Mouse (Mus musculus): ENCODE measurements at regions not wholly inside any gene's neighbourhood (a gene's known extent, or its start where the extent isn't known, plus 50 kb on each side); places are given as distances from the start of the nearest gene placed in this dataset.

- no peaks in the 10 kb centered on the region for H3K27me3 ChIP-seq (ENCODE audit: control insufficient read depth, insufficient read depth, low read length)
- no peak overlapping the region for H3K4me3 ChIP-seq (replicated peaks; ENCODE audit: low read length)
- H3K9me3 ChIP-seq (replicated peaks; ENCODE audit: control insufficient read depth, low read length) = no peaks in the 10 kb centered on the region
- no peak overlapping the region for H3K27ac ChIP-seq (ENCODE audit: low read length)
- no peaks in the 10 kb centered on the region for H3K4me1 ChIP-seq (ENCODE audit: control insufficient read depth, insufficient read depth, low read length)
- no peak for ATAC-seq (ENCODE audit: insufficient read depth, low FRiP score)
- no peak overlapping the region for H3K4me2 ChIP-seq (ENCODE audit: low read depth, low read length)
- 34% methylated on average over 9 of the region's 9 CpGs for WGBS
- H3K9ac ChIP-seq (ENCODE audit: low read length) = no peak overlapping the region
- H3K36me3 ChIP-seq (ENCODE audit: control insufficient read depth, insufficient read depth, low read length) = no peaks in the 10 kb centered on the region
Measured at GRCm38 (mm10) chr11:64749976-64750375, 228.9 kb upstream of the Elac2 start.

- Histone ChIP-seq H3K27me3 (ENCODE audit: control insufficient read depth, insufficient read depth, low read length) (no peaks in the 10 kb centered on the region), H3K4me2 (ENCODE audit: low read depth, low read length) (no peak overlapping the region), H3K4me3 (replicated peaks; ENCODE audit: low read length) (no peak overlapping the region), H3K36me3 (ENCODE audit: control insufficient read depth, insufficient read depth, low read length) (no peaks in the 10 kb centered on the region), H3K27ac (ENCODE audit: low read length) (no peak overlapping the region), H3K9me3 (replicated peaks; ENCODE audit: control insufficient read depth, low read length) (no peaks in the 10 kb centered on the region), H3K9ac (ENCODE audit: low read length) (no peak overlapping the region), H3K4me1 (ENCODE audit: control insufficient read depth, insufficient read depth, low read length) (no peaks in the 10 kb centered on the region)
- WGBS = 59% methylated on average over 3 of the region's 3 CpGs
- no peak for ATAC-seq (ENCODE audit: insufficient read depth, low FRiP score)
Measured at GRCm38 (mm10) chr11:64752299-64752698, 226.5 kb upstream of the Elac2 start.

- H3K4me2 ChIP-seq (ENCODE audit: low read depth, low read length) = no peak overlapping the region
- H3K27ac ChIP-seq (ENCODE audit: low read length) = no peak overlapping the region
- no peak overlapping the region for H3K9ac ChIP-seq (ENCODE audit: low read length)
- 64% methylated on average over 7 of the region's 7 CpGs for WGBS
- no peak overlapping the region for H3K4me3 ChIP-seq (replicated peaks; ENCODE audit: low read length)
- no peak for ATAC-seq (ENCODE audit: insufficient read depth, low FRiP score)
- no peaks in the 10 kb centered on the region for H3K36me3 ChIP-seq (ENCODE audit: control insufficient read depth, insufficient read depth, low read length)
- H3K4me1 ChIP-seq (ENCODE audit: control insufficient read depth, insufficient read depth, low read length) = no peaks in the 10 kb centered on the region
- H3K9me3 ChIP-seq (replicated peaks; ENCODE audit: control insufficient read depth, low read length) = no peaks in the 10 kb centered on the region
- no peaks in the 10 kb centered on the region for H3K27me3 ChIP-seq (ENCODE audit: control insufficient read depth, insufficient read depth, low read length)
Measured at GRCm38 (mm10) chr11:64752816-64753215, 226.0 kb upstream of the Elac2 start.

- Histone ChIP-seq H3K4me3 (replicated peaks; ENCODE audit: low read length) (no peak overlapping the region), H3K9me3 (replicated peaks; ENCODE audit: control insufficient read depth, low read length) (no peaks in the 10 kb centered on the region), H3K27ac (ENCODE audit: low read length) (no peak overlapping the region), H3K27me3 (ENCODE audit: control insufficient read depth, insufficient read depth, low read length) (no peaks in the 10 kb centered on the region), H3K9ac (ENCODE audit: low read length) (no peak overlapping the region), H3K4me2 (ENCODE audit: low read depth, low read length) (no peak overlapping the region), H3K4me1 (ENCODE audit: control insufficient read depth, insufficient read depth, low read length) (no peaks in the 10 kb centered on the region), H3K36me3 (ENCODE audit: control insufficient read depth, insufficient read depth, low read length) (no peaks in the 10 kb centered on the region)
- 39% methylated on average over 5 of the region's 5 CpGs for WGBS
- no peak for ATAC-seq (ENCODE audit: insufficient read depth, low FRiP score)
Measured at GRCm38 (mm10) chr11:64754076-64754475, 224.8 kb upstream of the Elac2 start.

- H3K4me1 ChIP-seq (ENCODE audit: control insufficient read depth, insufficient read depth, low read length) = no peaks in the 10 kb centered on the region
- H3K27me3 ChIP-seq (ENCODE audit: control insufficient read depth, insufficient read depth, low read length) = no peaks in the 10 kb centered on the region
- no peaks in the 10 kb centered on the region for H3K36me3 ChIP-seq (ENCODE audit: control insufficient read depth, insufficient read depth, low read length)
- H3K9me3 ChIP-seq (replicated peaks; ENCODE audit: control insufficient read depth, low read length) = no peaks in the 10 kb centered on the region
- no peak overlapping the region for H3K9ac ChIP-seq (ENCODE audit: low read length)
- H3K4me3 ChIP-seq (replicated peaks; ENCODE audit: low read length) = no peak overlapping the region
- H3K4me2 ChIP-seq (ENCODE audit: low read depth, low read length) = no peak overlapping the region
- WGBS = 92% methylated on average over 1 of the region's 1 CpGs
- H3K27ac ChIP-seq (ENCODE audit: low read length) = no peak overlapping the region
- no peak for ATAC-seq (ENCODE audit: insufficient read depth, low FRiP score)
Measured at GRCm38 (mm10) chr11:64755563-64755962, 223.3 kb upstream of the Elac2 start.

- Histone ChIP-seq H3K27ac (ENCODE audit: low read length) (no peak overlapping the region), H3K36me3 (ENCODE audit: control insufficient read depth, insufficient read depth, low read length) (no peaks in the 10 kb centered on the region), H3K4me3 (replicated peaks; ENCODE audit: low read length) (no peak overlapping the region), H3K4me2 (ENCODE audit: low read depth, low read length) (no peak overlapping the region), H3K27me3 (ENCODE audit: control insufficient read depth, insufficient read depth, low read length) (no peaks in the 10 kb centered on the region), H3K9me3 (replicated peaks; ENCODE audit: control insufficient read depth, low read length) (no peaks in the 10 kb centered on the region), H3K4me1 (ENCODE audit: control insufficient read depth, insufficient read depth, low read length) (no peaks in the 10 kb centered on the region), H3K9ac (ENCODE audit: low read length) (no peak overlapping the region)
- ATAC-seq (ENCODE audit: insufficient read depth, low FRiP score) = no peak
- 88% methylated on average over 3 of the region's 3 CpGs for WGBS
Measured at GRCm38 (mm10) chr11:64760626-64761025, 218.2 kb upstream of the Elac2 start.

- ATAC-seq (ENCODE audit: insufficient read depth, low FRiP score) = no peak
- H3K36me3 ChIP-seq (ENCODE audit: control insufficient read depth, insufficient read depth, low read length) = no peaks in the 10 kb centered on the region
- WGBS = 69% methylated on average over 3 of the region's 3 CpGs
- no peaks in the 10 kb centered on the region for H3K9me3 ChIP-seq (replicated peaks; ENCODE audit: control insufficient read depth, low read length)
- no peak overlapping the region for H3K4me2 ChIP-seq (ENCODE audit: low read depth, low read length)
- no peaks in the 10 kb centered on the region for H3K27me3 ChIP-seq (ENCODE audit: control insufficient read depth, insufficient read depth, low read length)
- H3K9ac ChIP-seq (ENCODE audit: low read length) = no peak overlapping the region
- no peak overlapping the region for H3K27ac ChIP-seq (ENCODE audit: low read length)
- H3K4me3 ChIP-seq (replicated peaks; ENCODE audit: low read length) = no peak overlapping the region
- no peaks in the 10 kb centered on the region for H3K4me1 ChIP-seq (ENCODE audit: control insufficient read depth, insufficient read depth, low read length)
Measured at GRCm38 (mm10) chr11:64762755-64763154, 216.1 kb upstream of the Elac2 start.

GRCm38 (mm10) chr11:64764056-64764455, 214.8 kb upstream of the Elac2 start:
- ATAC-seq (ENCODE audit: insufficient read depth, low FRiP score) = no peak
- Histone ChIP-seq H3K4me2 (ENCODE audit: low read depth, low read length) (no peak overlapping the region), H3K4me1 (ENCODE audit: control insufficient read depth, insufficient read depth, low read length) (no peaks in the 10 kb centered on the region), H3K36me3 (ENCODE audit: control insufficient read depth, insufficient read depth, low read length) (no peaks in the 10 kb centered on the region), H3K9ac (ENCODE audit: low read length) (no peak overlapping the region), H3K4me3 (replicated peaks; ENCODE audit: low read length) (no peak overlapping the region), H3K9me3 (replicated peaks; ENCODE audit: control insufficient read depth, low read length) (no peaks in the 10 kb centered on the region), H3K27me3 (ENCODE audit: control insufficient read depth, insufficient read depth, low read length) (no peaks in the 10 kb centered on the region), H3K27ac (ENCODE audit: low read length) (no peak overlapping the region)
- WGBS = 46% methylated on average over 6 of the region's 6 CpGs

GRCm38 (mm10) chr11:64776691-64777090, 202.1 kb upstream of the Elac2 start:
- H3K27me3 ChIP-seq (ENCODE audit: control insufficient read depth, insufficient read depth, low read length) = no peaks in the 10 kb centered on the region
- no peaks in the 10 kb centered on the region for H3K9me3 ChIP-seq (replicated peaks; ENCODE audit: control insufficient read depth, low read length)
- no peak overlapping the region for H3K4me2 ChIP-seq (ENCODE audit: low read depth, low read length)
- WGBS = 63% methylated on average over 5 of the region's 5 CpGs
- H3K9ac ChIP-seq (ENCODE audit: low read length) = no peak overlapping the region
- no peak overlapping the region for H3K27ac ChIP-seq (ENCODE audit: low read length)
- H3K4me3 ChIP-seq (replicated peaks; ENCODE audit: low read length) = no peak overlapping the region
- no peaks in the 10 kb centered on the region for H3K4me1 ChIP-seq (ENCODE audit: control insufficient read depth, insufficient read depth, low read length)
- no peaks in the 10 kb centered on the region for H3K36me3 ChIP-seq (ENCODE audit: control insufficient read depth, insufficient read depth, low read length)
- ATAC-seq (ENCODE audit: insufficient read depth, low FRiP score) = no peak
